Comparison of ENCODE assay signal across 29 mouse cellular contexts in the genomic region with DNA sequence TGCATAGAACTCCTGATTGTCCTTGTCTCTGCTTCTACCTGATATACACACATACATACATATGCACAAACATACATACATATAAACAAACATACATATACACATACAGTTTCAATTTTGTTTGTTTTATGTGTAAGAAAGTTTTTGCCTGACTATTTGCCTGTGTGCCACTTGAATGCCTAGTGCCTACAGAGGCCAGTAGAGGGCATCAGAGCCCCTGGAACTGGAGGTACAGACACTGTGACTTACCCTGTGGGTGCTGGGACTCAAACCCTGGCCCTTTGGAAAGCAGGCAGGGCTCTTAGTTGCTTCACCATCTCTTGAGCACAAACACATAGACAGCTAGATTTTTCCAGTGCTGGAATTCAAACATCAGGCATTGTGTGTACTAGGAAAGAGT. TPM values are rescaled to one million over a fixed set of nuclear protein-coding genes. Genes with fewer than 3 reads are reported as not detected.
DNase-seq lines count a peak whose midpoint lies in the region; ATAC-seq and TF ChIP-seq lines count a peak whose summit lies in the region.
"Had no signal": no experiment of that assay in that cellular context is flagged by ENCODE, and none has a peak within 500 bp of the region (broad histone marks: within the 10 kb centered on the region; RNA-seq: fewer than 3 reads in every experiment).

No protein-coding gene starts in this region.

- H3K9ac ChIP-seq in intestine, postnatal 0 days (ENCODE audit: low read depth, low read length) = no peak overlapping the region
- no peak overlapping the region for H3K9ac ChIP-seq in intestine, embryonic 15.5 days
- H3K9ac ChIP-seq in liver, embryonic 14.5 days (replicated peaks) = no peak overlapping the region
- H3K9ac ChIP-seq in liver, embryonic 12.5 days = no peak overlapping the region
- no peak overlapping the region for H3K9ac ChIP-seq in ES-Bruce4 (ENCODE audit: low read depth, poor library complexity, severe bottlenecking)
- H3K9ac ChIP-seq: embryonic facial prominence, embryonic 13.5 days; forebrain, embryonic 13.5 days; heart, embryonic 13.5 days; hindbrain, embryonic 12.5 days; limb, embryonic 15.5 days; midbrain, embryonic 13.5 days had no signal

- no peak for TF ChIP-seq EP300 in liver, embryonic 14.5 days (IDR thresholded peaks at IDR 0.05; ENCODE audit: low read depth)
- no peak for TF ChIP-seq EP300 in ES-Bruce4 (IDR thresholded peaks at IDR 0.05; ENCODE audit: insufficient read depth, low read depth, low read length)

- peak; percentile 48 for TF ChIP-seq CTCF in intestine, postnatal 0 days (IDR thresholded peaks at IDR 0.05; ENCODE audit: low read depth)
- peak; percentile 36; the same call in 1 of the 2 replicates for TF ChIP-seq CTCF in liver, embryonic 14.5 days (IDR thresholded peaks at IDR 0.05; ENCODE audit: low read depth)
- peak; percentile 74 for TF ChIP-seq CTCF in ES-Bruce4 (IDR thresholded peaks at IDR 0.05; ENCODE audit: low read depth, low read length)
- TF ChIP-seq CTCF in small intestine, adult 2 months (IDR thresholded peaks at IDR 0.05; ENCODE audit: extremely low read depth, insufficient read length, insufficient replicate concordance, low read depth, low read length) = peak; percentile 31; the same call in 1 of the 2 replicates

- H3K4me3 ChIP-seq in intestine, postnatal 0 days (ENCODE audit: low read depth, low read length) = no peak overlapping the region
- H3K4me3 ChIP-seq in intestine, embryonic 15.5 days (replicated peaks) = no peak overlapping the region
- H3K4me3 ChIP-seq in liver, embryonic 14.5 days (ENCODE audit: insufficient read depth in 1 of 2, low read depth in 2 of 2, low read length in 2 of 2) = no peak overlapping the region
- H3K4me3 ChIP-seq in liver, embryonic 12.5 days = no peak overlapping the region
- no peak overlapping the region for H3K4me3 ChIP-seq in ES-Bruce4 (ENCODE audit: low read depth, low read length)
- H3K4me3 ChIP-seq in small intestine, adult 2 months (ENCODE audit: low read depth, low read length) = no peak overlapping the region
- H3K4me3 ChIP-seq: embryonic facial prominence, embryonic 13.5 days; erythroblast, embryonic 14.5 days; forebrain, embryonic 13.5 days; heart, embryonic 13.5 days; hindbrain, embryonic 12.5 days; limb, embryonic 15.5 days; megakaryocyte, embryonic 14.5 days; midbrain, embryonic 13.5 days had no signal

- ATAC-seq in intestine, postnatal 0 days = no peak
- no peak for ATAC-seq in intestine, embryonic 15.5 days
- no peak for ATAC-seq in liver, embryonic 14.5 days (ENCODE audit: insufficient read depth)
- ATAC-seq in liver, embryonic 12.5 days = no peak
- no peak for ATAC-seq in megakaryocyte progenitor cell, adult 5-6 weeks (replicated peaks; ENCODE audit: poor library complexity)
- ATAC-seq: CD4-positive, CD25-positive, alpha-beta regulatory T cell, adult 4 months; forebrain, embryonic 13.5 days; midbrain, embryonic 13.5 days had no signal

- H3K9me3 ChIP-seq in intestine, postnatal 0 days (ENCODE audit: control insufficient read depth) = no peaks in the 10 kb centered on the region
- H3K9me3 ChIP-seq in intestine, embryonic 15.5 days = no peaks in the 10 kb centered on the region
- H3K9me3 ChIP-seq in liver, embryonic 14.5 days (ENCODE audit: control insufficient read depth, low read length) = no peaks in the 10 kb centered on the region
- H3K9me3 ChIP-seq in liver, embryonic 12.5 days (replicated peaks) = 0 out of 2 replicates have a peak, but pooled peaks cover 3% of the 10 kb centered on the region
- no peaks in the 10 kb centered on the region for H3K9me3 ChIP-seq in ES-Bruce4 (replicated peaks; ENCODE audit: control insufficient read depth, insufficient read depth, low read length, poor library complexity, severe bottlenecking)
- H3K9me3 ChIP-seq: embryonic facial prominence, embryonic 13.5 days; forebrain, embryonic 13.5 days; limb, embryonic 15.5 days had no signal

- no peak for DNase-seq in liver, embryonic 14.5 days (ENCODE audit: low read depth in 3 of 3, low spot score in 3 of 3)
- DNase-seq: adrenal gland, postnatal 14 days; cerebellum, adult 8-10 months; cerebellum, postnatal 36 days; embryo, embryonic 11 days; gastrocnemius, postnatal 14 days; heart, adult 11 months; kidney, adult 9 months; kidney, postnatal 25 days; layer of hippocampus, adult 9-11 months; left cerebral cortex, postnatal 4 days; lung, postnatal 14 days had no signal

- no peaks in the 10 kb centered on the region for H3K27me3 ChIP-seq in intestine, postnatal 0 days (replicated peaks; ENCODE audit: control insufficient read depth, insufficient read depth, low read length)
- no peaks in the 10 kb centered on the region for H3K27me3 ChIP-seq in intestine, embryonic 15.5 days (replicated peaks)
- H3K27me3 ChIP-seq in liver, embryonic 14.5 days (ENCODE audit: control insufficient read depth, insufficient read depth, low read length) = peaks cover 26% of the 10 kb centered on the region
- peaks cover 40% of the 10 kb centered on the region for H3K27me3 ChIP-seq in liver, embryonic 12.5 days (replicated peaks)
- H3K27me3 ChIP-seq in ES-Bruce4 (ENCODE audit: control insufficient read depth, insufficient read depth, low read length, poor library complexity, severe bottlenecking) = no peaks in the 10 kb centered on the region
- no peaks in the 10 kb centered on the region for H3K27me3 ChIP-seq in small intestine, adult 2 months (ENCODE audit: control insufficient read depth, insufficient read depth, low read length)
- H3K27me3 ChIP-seq: embryonic facial prominence, embryonic 13.5 days; forebrain, embryonic 13.5 days; heart, embryonic 13.5 days; hindbrain, embryonic 12.5 days; midbrain, embryonic 13.5 days had no signal

- TF ChIP-seq POLR2A in ES-Bruce4 (IDR thresholded peaks at IDR 0.05; ENCODE audit: insufficient read depth, low read length) = no peak
- no peak for TF ChIP-seq POLR2A in small intestine, adult 2 months (IDR thresholded peaks at IDR 0.05; ENCODE audit: low read depth, low read length)

- no peak overlapping the region for H3K27ac ChIP-seq in intestine, postnatal 0 days (ENCODE audit: low read depth, low read length)
- no peak overlapping the region for H3K27ac ChIP-seq in intestine, embryonic 15.5 days
- H3K27ac ChIP-seq in liver, embryonic 14.5 days = no peak overlapping the region
- H3K27ac ChIP-seq in liver, embryonic 12.5 days = no peak overlapping the region
- no peak overlapping the region for H3K27ac ChIP-seq in ES-Bruce4 (ENCODE audit: insufficient read depth, low read length)
- no peak overlapping the region for H3K27ac ChIP-seq in small intestine, adult 2 months (ENCODE audit: insufficient read depth, low read depth, low read length)
- H3K27ac ChIP-seq: embryonic facial prominence, embryonic 13.5 days; forebrain, embryonic 13.5 days; heart, embryonic 13.5 days; hindbrain, embryonic 12.5 days; limb, embryonic 15.5 days; midbrain, embryonic 13.5 days had no signal

- no peak overlapping the region for H3K4me2 ChIP-seq in intestine, postnatal 0 days (replicated peaks; ENCODE audit: low read depth)
- no peak overlapping the region for H3K4me2 ChIP-seq in intestine, embryonic 15.5 days (replicated peaks)
- H3K4me2 ChIP-seq in liver, embryonic 14.5 days (ENCODE audit: low read depth) = no peak overlapping the region
- H3K4me2 ChIP-seq in liver, embryonic 12.5 days = no peak overlapping the region
- H3K4me2 ChIP-seq: embryonic facial prominence, embryonic 13.5 days; forebrain, embryonic 13.5 days; heart, embryonic 13.5 days; hindbrain, embryonic 12.5 days; limb, embryonic 15.5 days; midbrain, embryonic 13.5 days had no signal

- H3K4me1 ChIP-seq in intestine, postnatal 0 days (replicated peaks; ENCODE audit: control insufficient read depth, insufficient read depth, low read length) = 0 out of 2 replicates have a peak, but pooled peaks cover 4% of the 10 kb centered on the region
- no peaks in the 10 kb centered on the region for H3K4me1 ChIP-seq in intestine, embryonic 15.5 days (replicated peaks)
- H3K4me1 ChIP-seq in liver, embryonic 14.5 days (replicated peaks; ENCODE audit: control insufficient read depth in 2 of 2, insufficient read depth in 2 of 2, low read length in 1 of 2) = no peaks in the 10 kb centered on the region
- H3K4me1 ChIP-seq in liver, embryonic 12.5 days = peaks cover 16% of the 10 kb centered on the region
- no peaks in the 10 kb centered on the region for H3K4me1 ChIP-seq in ES-Bruce4 (ENCODE audit: control insufficient read depth, insufficient read depth, low read length)
- no peaks in the 10 kb centered on the region for H3K4me1 ChIP-seq in small intestine, adult 2 months (ENCODE audit: control insufficient read depth, insufficient read depth, insufficient read length, low read length)

- no peaks in the 10 kb centered on the region for H3K36me3 ChIP-seq in intestine, postnatal 0 days (ENCODE audit: control insufficient read depth, insufficient read depth)
- H3K36me3 ChIP-seq in intestine, embryonic 15.5 days = no peaks in the 10 kb centered on the region
- no peaks in the 10 kb centered on the region for H3K36me3 ChIP-seq in liver, embryonic 14.5 days (replicated peaks; ENCODE audit: control insufficient read depth, insufficient read depth, low read depth)
- no peaks in the 10 kb centered on the region for H3K36me3 ChIP-seq in liver, embryonic 12.5 days
- H3K36me3 ChIP-seq in ES-Bruce4 (ENCODE audit: control insufficient read depth, insufficient read depth, low read length, poor library complexity, severe bottlenecking) = no peaks in the 10 kb centered on the region
- no peaks in the 10 kb centered on the region for H3K36me3 ChIP-seq in small intestine, adult 2 months (ENCODE audit: control insufficient read depth, insufficient read depth, low read length)
- H3K36me3 ChIP-seq: heart, embryonic 13.5 days; hindbrain, embryonic 12.5 days; limb, embryonic 15.5 days; midbrain, embryonic 13.5 days had no signal

RNA-seq across cellular contexts. Expression of gene Magi1, which starts 3.7 kb away (rescaled TPM):
- 4.2 and 5.4 TPM in 2 replicates for polyA plus RNA-seq in intestine, postnatal 0 days (2015; fragmentation: Nextera tagmentation; extraction: Ambion mirVana)
- 10.1 and 10.2 TPM in 2 replicates for polyA plus RNA-seq in intestine, embryonic 15.5 days (2015; fragmentation: Nextera tagmentation; extraction: Ambion mirVana)
- polyA plus RNA-seq in liver, embryonic 14.5 days (2012; rRNA removed) = 0.96 and 1.3 TPM in 2 replicates
- polyA plus RNA-seq in liver, embryonic 14.5 days (2014; fragmentation: Nextera tagmentation; extraction: Ambion mirVana) = 0.78 and 1.1 TPM in 2 replicates
- polyA plus RNA-seq in liver, embryonic 12.5 days (2016; fragmentation: Nextera tagmentation; extraction: Ambion mirVana) = 2.5 and 2.7 TPM in 2 replicates
- polyA plus RNA-seq in ES-Bruce4 (2011; ENCODE audit: insufficient read depth, insufficient read length, low read depth, missing spikeins) = 22.4 and 26.2 TPM in 2 replicates
- 2.5 and 7.0 TPM in 2 replicates for polyA plus RNA-seq in small intestine, adult 2 months (2012; rRNA removed)
- total RNA-seq in megakaryocyte progenitor cell, adult 5-6 weeks (2015) = 0.07 and 0.15 TPM in 2 replicates
- total RNA-seq in megakaryocyte progenitor cell, adult 5-6 weeks (2017) = 0.21 and 3.3 TPM in 2 replicates
- total RNA-seq: monocyte, adult 5-6 weeks; neutrophil, adult 5-6 weeks had no signal
